Mouse (Mus musculus): ENCODE results near the gene Gpr26.

DNA sequence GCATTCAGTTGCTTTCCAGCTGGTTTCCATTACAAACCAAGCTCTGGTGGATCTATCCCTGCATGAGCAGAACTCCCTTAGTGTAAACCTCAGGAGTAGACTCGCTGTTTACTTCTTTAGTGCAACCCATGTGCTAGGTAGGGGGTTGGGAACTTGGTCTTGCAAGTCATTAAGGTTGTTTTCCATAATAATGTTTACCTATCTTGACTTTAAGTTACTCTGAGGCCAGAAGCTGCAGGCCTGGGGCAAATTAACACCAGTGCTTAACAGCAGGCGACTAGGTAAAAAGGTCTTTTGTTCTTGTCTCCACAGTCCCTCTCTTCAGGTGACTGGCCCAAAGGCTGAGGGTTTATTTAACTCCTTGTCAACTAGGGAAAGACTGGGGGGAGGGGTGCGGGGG lies 48.9 kb downstream of the Gpr26 start:
- TF ChIP-seq GATA1 (IDR thresholded peaks at IDR 0.05; ENCODE audit: low read length) (no peak), TAL1 (IDR thresholded peaks at IDR 0.05; ENCODE audit: low read length) (no peak)
